Mouse (Mus musculus) limb, embryonic 13.5 days (tissue): ENCODE measurements around the gene Ap1m2. TPM values are rescaled to one million over a fixed set of nuclear protein-coding genes. Genes with fewer than 3 reads are reported as not detected.
"Not testable (repeated sequence)": the region's sequence is repeated elsewhere in the genome, so short reads cannot be mapped to it uniquely, and the experiment has no call there.

Experiments
- ATAC-seq: fragments of 200-750 bp; cut with Nextera tagmentation; 2 replicates; pipeline ENCODE4 v1.8.0; 2017; ENCODE audit warnings: low read depth, moderate number of reproducible peaks, moderate TSS enrichment; ENCODE audit not compliant: low FRiP score
- H3K27ac ChIP-seq: fragments of 300-500 bp; sonication (generic); 2 replicates; pipeline ENCODE4 v1.5.1; 2015; ENCODE audit warnings: inconsistent platforms, mild to moderate bottlenecking, moderate library complexity
- H3K27me3 ChIP-seq: fragments of 300-500 bp; sonication (generic); 2 replicates; pipeline ENCODE4 v1.6.1; 2015; ENCODE audit warnings: mild to moderate bottlenecking, inconsistent platforms
- H3K36me3 ChIP-seq: fragments of 300-500 bp; sonication (generic); 2 replicates; pipeline ENCODE4 v1.6.1; 2015; ENCODE audit warnings: inconsistent platforms, mild to moderate bottlenecking, moderate library complexity
- H3K4me1 ChIP-seq: fragments of 300-500 bp; sonication (generic); 2 replicates; pipeline ENCODE4 v1.6.1; 2015; ENCODE audit warnings: inconsistent platforms
- H3K4me2 ChIP-seq: fragments of 300-500 bp; sonication (generic); replicated peaks from 2 replicates; pipeline ENCODE4 v1.6.1; 2015; ENCODE audit warnings: inconsistent platforms, mild to moderate bottlenecking, moderate library complexity
- H3K4me3 ChIP-seq: fragments of 300-500 bp; sonication (generic); 2 replicates; pipeline ENCODE4 v1.5.1; 2015; ENCODE audit warnings: moderate library complexity, mild to moderate bottlenecking, inconsistent platforms
- H3K9ac ChIP-seq: fragments of 300-500 bp; sonication (generic); 2 replicates; pipeline ENCODE4 v1.6.1; 2015; ENCODE audit warnings: mild to moderate bottlenecking, inconsistent platforms
- H3K9me3 ChIP-seq: fragments of 300-500 bp; sonication (generic); 2 replicates; pipeline ENCODE4 v1.6.1; 2016; ENCODE audit warnings: inconsistent platforms
- WGBS: fragments of 180-500 bp; shearing (Covaris S2); methylation state at CpG from one replicate; pipeline ENCODE4 v1.1.7; 2015; 5-methylcytosine and 5-hydroxymethylcytosine counted together
- polyA plus RNA-seq: library from polyadenylated mRNA; unstranded; fragments of >200 nt; fragmentation: Nextera tagmentation; extraction: Ambion mirVana; gene quantifications from 2 replicates; pipeline ENCODE4 v1.2.1, GENCODE M21; 2015

Ap1m2 gene
- polyA plus RNA-seq, 1 experiment from 2014 or later, result 11.7 TPM

- Histone ChIP-seq H3K9me3 (no peaks in the 10 kb centered on the region), H3K27me3 (no peaks in the 10 kb centered on the region), H3K36me3 (peaks cover 66% of the 10 kb centered on the region), H3K4me2 (no peak overlapping the region), H3K4me3 (no peak overlapping the region), H3K27ac (no peak overlapping the region), H3K4me1 (peaks cover 22% of the 10 kb centered on the region), H3K9ac (no peak overlapping the region)
- no peak for ATAC-seq
- 81% methylated on average over 3 of the region's 3 CpGs for WGBS
Measured at GRCm38 (mm10) chr9:21283994-21284393, 28.1 kb downstream of the Ap1m2 start.

GRCm38 (mm10) chr9:21283591-21283990 is 28.5 kb downstream of the Ap1m2 start:
- Histone ChIP-seq H3K9me3 (no peaks in the 10 kb centered on the region), H3K4me3 (no peak overlapping the region), H3K36me3 (peaks cover 66% of the 10 kb centered on the region), H3K9ac (no peak overlapping the region), H3K4me1 (peaks cover 18% of the 10 kb centered on the region), H3K27me3 (no peaks in the 10 kb centered on the region), H3K4me2 (no peak overlapping the region), H3K27ac (no peak overlapping the region)
- ATAC-seq, result no peak
- WGBS, result 94% methylated on average over 5 of the region's 5 CpGs

GRCm38 (mm10) chr9:21277776-21278175 is 34.4 kb downstream of the Ap1m2 start:
- no peaks in the 10 kb centered on the region for H3K27me3 ChIP-seq
- no peak overlapping the region for H3K4me2 ChIP-seq
- WGBS, result 97% methylated on average over 5 of the region's 5 CpGs
- H3K36me3 ChIP-seq, result peaks cover 96% of the 10 kb centered on the region
- H3K4me3 ChIP-seq, result no peak overlapping the region
- no peak for ATAC-seq
- no peaks in the 10 kb centered on the region for H3K4me1 ChIP-seq
- no peak overlapping the region for H3K9ac ChIP-seq
- H3K27ac ChIP-seq, result no peak overlapping the region
- no peaks in the 10 kb centered on the region for H3K9me3 ChIP-seq

GRCm38 (mm10) chr9:21276307-21276706 is 35.8 kb downstream of the Ap1m2 start:
- H3K27me3 ChIP-seq, result no peaks in the 10 kb centered on the region
- ATAC-seq, result no peak
- no peak overlapping the region for H3K4me3 ChIP-seq
- H3K36me3 ChIP-seq, result peaks cover 97% of the 10 kb centered on the region
- 90% methylated on average over 8 of the region's 8 CpGs for WGBS
- H3K9me3 ChIP-seq, result no peaks in the 10 kb centered on the region
- H3K4me2 ChIP-seq, result no peak overlapping the region
- no peak overlapping the region for H3K9ac ChIP-seq
- H3K4me1 ChIP-seq, result no peaks in the 10 kb centered on the region
- no peak overlapping the region for H3K27ac ChIP-seq

GRCm38 (mm10) chr9:21275727-21276126 is 36.4 kb downstream of the Ap1m2 start:
- Histone ChIP-seq H3K4me2 (no peak overlapping the region), H3K27me3 (no peaks in the 10 kb centered on the region), H3K36me3 (peaks cover 97% of the 10 kb centered on the region), H3K4me3 (no peak overlapping the region), H3K9me3 (no peaks in the 10 kb centered on the region), H3K27ac (no peak overlapping the region), H3K9ac (no peak overlapping the region), H3K4me1 (no peaks in the 10 kb centered on the region)
- WGBS, result 87% methylated on average over 12 of the region's 12 CpGs
- ATAC-seq, result no peak

- Histone ChIP-seq H3K27ac (no peak overlapping the region), H3K36me3 (peaks cover 98% of the 10 kb centered on the region), H3K27me3 (no peaks in the 10 kb centered on the region), H3K4me3 (no peak overlapping the region), H3K4me2 (no peak overlapping the region), H3K9ac (no peak overlapping the region), H3K9me3 (no peaks in the 10 kb centered on the region), H3K4me1 (no peaks in the 10 kb centered on the region)
- no peak for ATAC-seq
- WGBS, result 83% methylated on average over 7 of the region's 7 CpGs
Measured at GRCm38 (mm10) chr9:21275013-21275710, 37.0 kb downstream of the Ap1m2 start.

GRCm38 (mm10) chr9:21274336-21274735 is 37.8 kb downstream of the Ap1m2 start:
- Histone ChIP-seq H3K27me3 (no peaks in the 10 kb centered on the region), H3K36me3 (peaks cover 96% of the 10 kb centered on the region), H3K9ac (no peak overlapping the region), H3K27ac (no peak overlapping the region), H3K4me1 (no peaks in the 10 kb centered on the region), H3K9me3 (no peaks in the 10 kb centered on the region), H3K4me2 (no peak overlapping the region), H3K4me3 (no peak overlapping the region)
- ATAC-seq, result no peak
- 89% methylated on average over 3 of the region's 3 CpGs for WGBS

GRCm38 (mm10) chr9:21273520-21274228 is 38.5 kb downstream of the Ap1m2 start:
- H3K36me3 ChIP-seq, result peaks cover 96% of the 10 kb centered on the region
- ATAC-seq, result no peak
- no peak overlapping the region for H3K9ac ChIP-seq
- no peaks in the 10 kb centered on the region for H3K4me1 ChIP-seq
- no peak overlapping the region for H3K4me3 ChIP-seq
- H3K4me2 ChIP-seq, result no peak overlapping the region
- H3K27me3 ChIP-seq, result no peaks in the 10 kb centered on the region
- H3K27ac ChIP-seq, result no peak overlapping the region
- H3K9me3 ChIP-seq, result no peaks in the 10 kb centered on the region
- 78% methylated on average over 7 of the region's 7 CpGs for WGBS

- Histone ChIP-seq H3K4me2 (no peak overlapping the region), H3K9ac (no peak overlapping the region), H3K4me1 (no peaks in the 10 kb centered on the region), H3K27me3 (no peaks in the 10 kb centered on the region), H3K27ac (no peak overlapping the region), H3K36me3 (peaks cover 98% of the 10 kb centered on the region), H3K9me3 (no peaks in the 10 kb centered on the region), H3K4me3 (no peak overlapping the region)
- no peak for ATAC-seq
- 87% methylated on average over 8 of the region's 8 CpGs for WGBS
Measured at GRCm38 (mm10) chr9:21273094-21273493, 39.0 kb downstream of the Ap1m2 start.

GRCm38 (mm10) chr9:21272391-21272790 is 39.7 kb downstream of the Ap1m2 start:
- Histone ChIP-seq H3K9ac (no peak overlapping the region), H3K4me2 (no peak overlapping the region), H3K9me3 (no peaks in the 10 kb centered on the region), H3K4me1 (no peaks in the 10 kb centered on the region), H3K36me3 (peaks cover 95% of the 10 kb centered on the region), H3K27me3 (no peaks in the 10 kb centered on the region), H3K27ac (no peak overlapping the region), H3K4me3 (no peak overlapping the region)
- ATAC-seq, result no peak
- 90% methylated on average over 9 of the region's 9 CpGs for WGBS

- H3K27ac ChIP-seq, H3K27me3 ChIP-seq, H3K4me3 ChIP-seq, H3K9me3 ChIP-seq, H3K9ac ChIP-seq, ATAC-seq, H3K4me2 ChIP-seq: not testable (repeated sequence)
- Histone ChIP-seq H3K36me3 (peaks cover 74% of the 10 kb centered on the region), H3K4me1 (peaks cover 18% of the 10 kb centered on the region)
- WGBS, result 88% methylated on average over 5 of the region's 5 CpGs
Measured at GRCm38 (mm10) chr9:21269590-21269989, 42.5 kb downstream of the Ap1m2 start.

GRCm38 (mm10) chr9:21268305-21268704 is 43.8 kb downstream of the Ap1m2 start:
- Histone ChIP-seq H3K27ac (no peak overlapping the region), H3K4me3 (no peak overlapping the region), H3K9me3 (no peaks in the 10 kb centered on the region), H3K9ac (no peak overlapping the region), H3K27me3 (no peaks in the 10 kb centered on the region), H3K4me1 (peaks cover 23% of the 10 kb centered on the region), H3K36me3 (peaks cover 61% of the 10 kb centered on the region), H3K4me2 (no peak overlapping the region)
- WGBS, result 92% methylated on average over 16 of the region's 16 CpGs
- ATAC-seq, result no peak
